Mouse (Mus musculus) kidney, embryonic 16.5 days (tissue): ENCODE measurements at regions not wholly inside any gene's neighbourhood (a gene's known extent, or its start where the extent isn't known, plus 50 kb on each side); places are given as distances from the start of the nearest gene placed in this dataset.
A peak's percentile ranks its signal among the peaks of the same experiment; 100 is the strongest.
"Not testable (repeated sequence)": the region's sequence is repeated elsewhere in the genome, so short reads cannot be mapped to it uniquely, and the experiment has no call there.

Experiments
- ATAC-seq: fragments of 200-750 bp; cut with Nextera tagmentation; 2 replicates; pipeline ENCODE4 v1.8.0; 2017; ENCODE audit warnings: moderate TSS enrichment; ENCODE audit not compliant: low FRiP score, low TSS enrichment
- H3K27ac ChIP-seq: fragments of 300-500 bp; sonication (generic); 2 replicates; pipeline ENCODE4 v1.5.1; 2014; ENCODE audit warnings: low read length
- H3K27me3 ChIP-seq: fragments of 300-500 bp; sonication (generic); 2 replicates; pipeline ENCODE4 v1.6.1; 2014; ENCODE audit warnings: low read length, control low read depth, mixed read lengths; ENCODE audit not compliant: insufficient read depth
- H3K36me3 ChIP-seq: fragments of 300-500 bp; sonication (generic); 2 replicates; pipeline ENCODE4 v1.6.1; 2014; ENCODE audit warnings: low read length, control low read depth, mixed read lengths; ENCODE audit not compliant: insufficient read depth
- H3K4me1 ChIP-seq: fragments of 300-500 bp; sonication (generic); 2 replicates; pipeline ENCODE4 v1.6.1; 2014; ENCODE audit warnings: low read length, control low read depth, mixed read lengths; ENCODE audit not compliant: insufficient read depth
- H3K4me2 ChIP-seq: fragments of 300-500 bp; sonication (generic); replicated peaks from 2 replicates; pipeline ENCODE4 v1.6.1; 2014; ENCODE audit warnings: low read depth, low read length
- H3K4me3 ChIP-seq: fragments of 300-500 bp; sonication (generic); 2 replicates; pipeline ENCODE4 v1.5.1; 2014; ENCODE audit warnings: mild to moderate bottlenecking, low read length
- H3K9ac ChIP-seq: fragments of 300-500 bp; sonication (generic); replicated peaks from 2 replicates; pipeline ENCODE4 v1.6.1; 2014; ENCODE audit warnings: low read length
- H3K9me3 ChIP-seq: fragments of 300-500 bp; sonication (generic); 2 replicates; pipeline ENCODE4 v1.6.1; 2016; ENCODE audit warnings: low read length, control low read depth
- WGBS: fragments of 180-500 bp; shearing (Covaris S2); extraction: QIAGEN DNeasy Blood & Tissue Kit; methylation state at CpG from one replicate; pipeline ENCODE4 v1.1.7; 2014; 5-methylcytosine and 5-hydroxymethylcytosine counted together

GRCm38 (mm10) chr2:8877855-8878254 is 1003.2 kb upstream of the 4930412O13Rik start:
- WGBS, result 45% methylated on average over 3 of the region's 3 CpGs
- no peaks in the 10 kb centered on the region for H3K27me3 ChIP-seq
- no peak overlapping the region for H3K9ac ChIP-seq
- no peaks in the 10 kb centered on the region for H3K36me3 ChIP-seq
- no peaks in the 10 kb centered on the region for H3K4me1 ChIP-seq
- H3K4me2 ChIP-seq, result no peak overlapping the region
- no peak overlapping the region for H3K4me3 ChIP-seq
- no peak for ATAC-seq
- H3K9me3 ChIP-seq, result no peaks in the 10 kb centered on the region
- no peak overlapping the region for H3K27ac ChIP-seq

- H3K4me3 ChIP-seq, result no peak overlapping the region
- no peak for ATAC-seq
- H3K4me2 ChIP-seq, result no peak overlapping the region
- H3K36me3 ChIP-seq, result no peaks in the 10 kb centered on the region
- no peaks in the 10 kb centered on the region for H3K4me1 ChIP-seq
- no peaks in the 10 kb centered on the region for H3K9me3 ChIP-seq
- no peak overlapping the region for H3K9ac ChIP-seq
- no peaks in the 10 kb centered on the region for H3K27me3 ChIP-seq
- H3K27ac ChIP-seq, result no peak overlapping the region
Observed at GRCm38 (mm10) chr2:8912417-8912816, 968.6 kb upstream of the 4930412O13Rik start.

GRCm38 (mm10) chr2:8924856-8925255 is 956.2 kb upstream of the 4930412O13Rik start:
- H3K27me3 ChIP-seq, result no peaks in the 10 kb centered on the region
- H3K4me2 ChIP-seq, result no peak overlapping the region
- H3K4me1 ChIP-seq, result no peaks in the 10 kb centered on the region
- no peaks in the 10 kb centered on the region for H3K36me3 ChIP-seq
- H3K4me3 ChIP-seq, result no peak overlapping the region
- no peak overlapping the region for H3K9ac ChIP-seq
- 84% methylated on average over 2 of the region's 2 CpGs for WGBS
- H3K9me3 ChIP-seq, result no peaks in the 10 kb centered on the region
- no peak overlapping the region for H3K27ac ChIP-seq
- no peak for ATAC-seq

GRCm38 (mm10) chr2:8941574-8941973 is 939.5 kb upstream of the 4930412O13Rik start:
- Histone ChIP-seq H3K36me3 (no peaks in the 10 kb centered on the region), H3K9ac (no peak overlapping the region), H3K4me3 (no peak overlapping the region), H3K4me1 (no peaks in the 10 kb centered on the region), H3K27ac (no peak overlapping the region), H3K9me3 (no peaks in the 10 kb centered on the region), H3K27me3 (no peaks in the 10 kb centered on the region), H3K4me2 (no peak overlapping the region)
- 88% methylated on average over 7 of the region's 7 CpGs for whole genome bisulfite sequencing
- ATAC-seq, result no peak

GRCm38 (mm10) chr2:8958938-8959337 is 922.1 kb upstream of the 4930412O13Rik start:
- Histone ChIP-seq H3K36me3 (no peaks in the 10 kb centered on the region), H3K9me3 (no peaks in the 10 kb centered on the region), H3K9ac (no peak overlapping the region), H3K4me2 (no peak overlapping the region), H3K4me1 (no peaks in the 10 kb centered on the region), H3K4me3 (no peak overlapping the region), H3K27ac (no peak overlapping the region), H3K27me3 (no peaks in the 10 kb centered on the region)
- 90% methylated on average over 5 of the region's 5 CpGs for WGBS
- ATAC-seq, result no peak

GRCm38 (mm10) chr2:8964952-8965668 is 915.9 kb upstream of the 4930412O13Rik start:
- ATAC-seq, result no peak
- H3K4me3 ChIP-seq, result no peak overlapping the region
- no peaks in the 10 kb centered on the region for H3K36me3 ChIP-seq
- no peaks in the 10 kb centered on the region for H3K27me3 ChIP-seq
- no peaks in the 10 kb centered on the region for H3K4me1 ChIP-seq
- no peak overlapping the region for H3K4me2 ChIP-seq
- no peak overlapping the region for H3K27ac ChIP-seq
- H3K9ac ChIP-seq, result no peak overlapping the region
- WGBS, result 86% methylated on average over 1 of the region's 1 CpGs
- no peaks in the 10 kb centered on the region for H3K9me3 ChIP-seq

GRCm38 (mm10) chr2:8975635-8976034 is 905.4 kb upstream of the 4930412O13Rik start:
- no peak overlapping the region for H3K4me3 ChIP-seq
- 37% methylated on average over 6 of the region's 6 CpGs for WGBS
- no peaks in the 10 kb centered on the region for H3K27me3 ChIP-seq
- no peaks in the 10 kb centered on the region for H3K4me1 ChIP-seq
- H3K4me2 ChIP-seq, result no peak overlapping the region
- H3K36me3 ChIP-seq, result no peaks in the 10 kb centered on the region
- 0 out of 2 replicates have a peak, but pooled peaks cover 2% of the 10 kb centered on the region for H3K9me3 ChIP-seq
- H3K9ac ChIP-seq, result no peak overlapping the region
- no peak overlapping the region for H3K27ac ChIP-seq
- ATAC-seq, result peak; percentile 59; the same call in 1 of the 2 replicates

GRCm38 (mm10) chr2:9012326-9012725 is 868.7 kb upstream of the 4930412O13Rik start:
- H3K27me3 ChIP-seq, result no peaks in the 10 kb centered on the region
- H3K4me1 ChIP-seq, result no peaks in the 10 kb centered on the region
- H3K4me3 ChIP-seq, result no peak overlapping the region
- no peaks in the 10 kb centered on the region for H3K36me3 ChIP-seq
- WGBS, result 60% methylated on average over 2 of the region's 2 CpGs
- H3K9ac ChIP-seq, result no peak overlapping the region
- no peak for ATAC-seq
- H3K27ac ChIP-seq, result no peak overlapping the region
- H3K9me3 ChIP-seq, result no peaks in the 10 kb centered on the region
- H3K4me2 ChIP-seq, result no peak overlapping the region

- H3K27me3 ChIP-seq, result no peaks in the 10 kb centered on the region
- no peak overlapping the region for H3K9ac ChIP-seq
- no peak overlapping the region for H3K4me2 ChIP-seq
- 86% methylated on average over 7 of the region's 7 CpGs for WGBS
- no peak overlapping the region for H3K4me3 ChIP-seq
- no peaks in the 10 kb centered on the region for H3K9me3 ChIP-seq
- no peaks in the 10 kb centered on the region for H3K4me1 ChIP-seq
- no peak overlapping the region for H3K27ac ChIP-seq
- no peaks in the 10 kb centered on the region for H3K36me3 ChIP-seq
- ATAC-seq, result no peak
Observed at GRCm38 (mm10) chr2:9033079-9033478, 848.0 kb upstream of the 4930412O13Rik start.

- not testable (repeated sequence) for H3K9me3 ChIP-seq, ATAC-seq, H3K4me3 ChIP-seq, H3K27me3 ChIP-seq, H3K4me1 ChIP-seq, H3K36me3 ChIP-seq, H3K27ac ChIP-seq, H3K4me2 ChIP-seq, H3K9ac ChIP-seq
- 68% methylated on average over 20 of the region's 21 CpGs for WGBS
Observed at GRCm38 (mm10) chr2:9042355-9042754, 838.7 kb upstream of the 4930412O13Rik start.
